Mouse (Mus musculus) brain, embryonic 14.5 days (tissue): ENCODE results near the gene Aff3.

ENCODE experiments used
- CTCF ChIP-seq: fragments of 200-500 bp; IDR thresholded peaks from 2 replicates; pipeline ENCODE4 v1.5.1; 2012; ENCODE audit warnings: inconsistent platforms, mild to moderate bottlenecking, moderate library complexity, borderline replicate concordance; ENCODE audit not compliant: insufficient read depth, insufficient read length; ENCODE audit errors: extremely low read depth
- POLR2A ChIP-seq: fragments of 200-500 bp; IDR thresholded peaks from 2 replicates; pipeline ENCODE4 v1.6.1; 2012; ENCODE audit warnings: mild to moderate bottlenecking, inconsistent platforms, borderline replicate concordance; ENCODE audit not compliant: poor library complexity, insufficient read depth, insufficient read length, severe bottlenecking; ENCODE audit errors: extremely low read depth

- no peak for TF ChIP-seq POLR2A
- TF ChIP-seq CTCF: no peak
Measured at GRCm38 (mm10) chr1:38601802-38602508, 62.8 kb downstream of the Aff3 start.
